Mouse (Mus musculus): Measurements from ENCODE around the gene Wdr1.
"Not testable (repeated sequence)": the region's sequence is repeated elsewhere in the genome, so short reads cannot be mapped to it uniquely, and the experiment has no call there.

Wdr1 gene

GRCm38 (mm10) chr5:38563121-38563520, at the start of gene Wdr1:
TSS of gene Wdr1 (minus strand) at chr5:38563221.
- no peak for DNase-seq

DNA sequence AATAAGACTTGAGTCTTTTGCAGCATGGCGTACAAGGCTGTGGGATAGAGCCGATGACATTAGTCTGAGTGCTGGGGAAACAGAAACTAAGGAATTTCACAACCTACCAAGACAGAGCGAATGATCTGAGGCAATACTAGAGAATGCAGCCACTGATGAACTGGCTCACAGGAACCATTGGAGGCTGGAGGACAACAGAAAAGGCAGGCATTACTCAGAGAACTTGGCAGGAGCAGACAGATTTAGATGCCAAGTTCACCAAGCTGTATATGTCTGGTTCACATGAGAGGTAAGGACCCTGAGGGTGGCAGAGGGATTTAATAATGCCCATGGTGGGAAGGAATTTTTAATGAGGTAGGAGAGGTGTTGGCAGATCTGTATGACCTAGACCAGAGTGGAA, 48.1 kb upstream of the Wdr1 start:
- DNase-seq, result no peak

DNA sequence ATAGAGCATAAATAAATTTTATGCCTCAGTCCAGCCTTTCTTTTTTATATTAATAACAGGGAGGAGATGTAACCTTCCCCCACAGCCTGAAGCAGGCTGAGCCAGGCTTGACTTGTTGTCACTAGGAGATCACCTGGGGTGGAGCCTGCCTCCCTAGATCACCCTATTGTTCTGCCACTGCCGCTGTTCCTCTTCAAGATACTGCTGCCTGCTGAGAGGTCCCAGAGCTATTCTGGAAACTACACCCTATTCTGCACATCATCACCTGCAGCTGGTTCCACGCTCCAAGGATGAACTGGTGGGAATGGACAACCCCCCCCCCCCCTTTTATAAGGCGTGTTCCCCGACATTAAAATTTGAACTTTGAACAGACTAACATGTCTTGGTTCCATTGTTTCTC, 45.2 kb upstream of the Wdr1 start:
- DNase-seq, result not testable (repeated sequence)

- no peak for DNase-seq
Observed at GRCm38 (mm10) chr5:38598647-38599304, 35.8 kb upstream of the Wdr1 start.

GRCm38 (mm10) chr5:38588924-38589323, 25.9 kb upstream of the Wdr1 start:
- DNase-seq, result no peak

- DNase-seq, result no peak
Observed at GRCm38 (mm10) chr5:38585450-38585849, 22.4 kb upstream of the Wdr1 start.

DNA sequence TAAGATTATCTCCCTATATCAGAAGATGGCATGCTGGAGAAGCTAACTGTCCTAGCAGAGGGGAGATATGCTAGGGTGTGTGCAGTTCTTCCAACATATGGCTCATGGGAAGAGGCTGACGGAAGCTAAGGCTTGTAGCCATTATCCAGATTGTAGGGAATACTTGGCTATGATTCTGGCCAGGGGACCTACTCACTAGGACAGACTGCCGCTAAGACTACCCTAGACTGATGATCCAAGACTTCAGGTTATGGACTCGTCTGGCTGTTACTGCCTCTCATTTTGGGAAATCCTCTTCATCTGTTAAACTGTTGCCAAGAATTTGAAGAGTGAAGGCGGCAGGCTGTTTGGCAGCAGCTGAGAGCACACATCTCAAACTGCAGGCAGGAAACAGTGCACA, 20.0 kb upstream of the Wdr1 start:
- DNase-seq, result no peak

GRCm38 (mm10) chr5:38580703-38581102, 17.7 kb upstream of the Wdr1 start:
- DNase-seq, result no peak

DNA sequence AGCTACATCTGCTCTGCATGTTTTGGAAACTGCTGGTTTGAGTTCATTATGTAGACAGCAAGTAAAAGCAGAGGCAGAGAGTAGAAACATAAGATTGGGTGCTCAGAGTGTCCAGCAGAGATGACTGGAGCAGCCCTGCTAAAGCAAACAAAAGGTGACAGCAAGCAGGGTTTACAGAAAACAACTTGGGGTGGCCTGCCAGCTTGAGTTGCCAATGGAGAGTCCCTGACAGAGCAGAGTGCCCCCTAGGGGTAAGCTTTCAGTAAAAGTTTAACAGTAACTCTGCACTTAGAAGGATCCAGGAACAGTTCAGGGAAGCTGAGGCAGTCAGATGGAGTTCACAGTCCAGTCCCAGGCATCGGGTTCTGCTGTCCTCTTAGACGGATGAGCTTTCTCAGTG, 7.9 kb upstream of the Wdr1 start:
- DNase-seq, result no peak

DNA sequence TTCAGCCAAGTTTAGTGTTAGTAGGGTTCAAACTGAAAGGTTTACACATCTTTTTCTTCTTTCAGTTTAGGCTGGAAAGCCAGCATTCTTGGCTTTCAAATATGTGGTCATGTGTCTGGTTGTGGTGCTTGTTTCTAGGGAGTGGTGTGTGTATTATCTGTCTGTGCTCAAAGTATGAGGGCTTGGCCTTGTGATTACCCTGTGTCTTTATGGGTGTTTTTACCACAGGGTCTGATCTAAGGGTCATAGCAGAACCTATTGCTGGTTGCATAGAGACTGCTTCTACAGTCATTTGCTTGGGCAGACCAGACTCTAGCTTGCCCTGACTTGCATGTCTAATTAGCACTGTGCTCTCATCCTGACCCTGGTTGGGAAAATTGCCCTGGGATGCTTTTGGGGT, 5.6 kb upstream of the Wdr1 start:
- DNase-seq, result no peak

DNA sequence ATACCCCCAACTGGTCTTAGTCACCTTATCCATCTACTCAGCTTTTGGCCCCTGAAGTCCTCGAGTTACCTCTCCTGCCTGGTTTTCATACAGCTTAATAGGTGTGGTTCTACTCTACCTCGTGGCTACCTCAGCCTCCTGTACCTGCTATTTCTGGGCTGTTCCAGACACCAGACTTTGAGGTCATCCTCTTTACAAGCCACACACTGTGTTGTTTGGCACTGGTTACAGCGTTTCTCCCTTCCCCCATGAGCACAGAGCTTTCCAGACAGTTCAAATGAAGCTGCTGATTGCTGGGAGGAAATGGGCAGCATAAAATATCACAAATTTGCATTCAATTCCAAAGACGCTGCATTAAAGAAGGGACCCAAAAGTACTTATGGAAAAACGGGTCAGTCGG, 1.8 kb upstream of the Wdr1 start:
- no peak for DNase-seq

GRCm38 (mm10) chr5:38561426-38562024, 1.5 kb downstream of the Wdr1 start:
- DNase-seq, result peak; percentile 98

DNA sequence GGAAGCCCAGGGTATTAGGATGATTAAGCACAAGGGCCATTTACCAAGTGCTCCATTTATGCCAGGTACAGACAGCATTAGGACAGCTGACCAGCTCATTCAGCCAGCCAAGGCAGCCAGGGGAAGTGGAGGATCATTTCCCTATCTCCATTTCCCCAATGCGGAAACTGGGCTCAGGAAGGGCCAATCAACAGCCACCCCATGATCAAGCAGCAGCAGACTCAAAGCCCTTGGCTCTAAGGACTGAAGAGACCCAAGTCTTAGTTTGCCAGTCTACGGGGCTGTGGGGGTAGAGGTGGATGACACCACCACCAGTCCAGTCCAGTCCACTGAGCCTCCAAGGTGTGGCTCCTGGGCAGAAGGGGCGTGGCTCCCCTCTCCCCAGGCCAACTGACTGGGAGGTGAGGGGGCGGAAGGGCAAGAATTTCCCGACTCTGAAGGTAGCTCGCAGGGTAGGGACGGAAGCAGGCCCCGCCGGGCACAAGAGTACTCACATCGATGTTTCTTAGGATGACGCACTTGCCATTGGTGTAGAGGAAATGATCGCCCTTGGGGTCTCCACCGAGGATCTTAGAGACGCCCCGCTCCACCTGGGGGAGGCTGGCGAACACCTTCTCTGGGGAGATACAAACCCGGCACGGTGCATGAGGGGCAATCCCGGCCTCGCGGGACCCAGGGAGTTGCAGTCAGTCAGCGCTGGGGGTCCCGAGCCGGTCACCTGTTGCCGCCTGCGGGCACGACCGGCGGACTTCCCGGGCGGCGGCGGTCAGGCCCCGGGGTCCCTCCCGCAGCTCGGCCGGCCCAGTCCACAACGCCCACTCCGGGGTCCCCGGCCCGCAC, 2.2 kb downstream of the Wdr1 start:
- DNase-seq, result peak; percentile 54

GRCm38 (mm10) chr5:38558831-38559230, 4.2 kb downstream of the Wdr1 start:
- no peak for DNase-seq

DNA sequence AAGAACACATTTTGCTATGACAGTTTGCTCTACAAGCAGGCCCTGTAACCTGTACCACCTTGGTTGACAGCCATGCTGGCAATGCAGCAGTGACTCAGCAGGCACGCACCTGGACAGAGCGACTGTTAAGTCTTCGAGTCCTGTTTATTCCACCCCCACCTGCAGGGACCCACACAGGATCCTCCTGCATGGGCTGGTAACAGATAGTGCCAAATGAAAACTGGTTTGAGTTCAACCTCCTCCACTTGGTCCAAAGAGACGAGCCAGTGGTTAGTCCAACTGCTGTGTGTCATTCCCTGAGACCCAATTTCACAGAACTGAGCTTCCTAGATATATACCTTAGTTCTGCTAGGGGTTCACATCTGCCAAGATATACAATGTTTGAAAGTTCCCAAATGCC, 5.2 kb downstream of the Wdr1 start:
- DNase-seq, result no peak

- no peak for DNase-seq
Observed at GRCm38 (mm10) chr5:38556406-38556805, 6.6 kb downstream of the Wdr1 start.

DNA sequence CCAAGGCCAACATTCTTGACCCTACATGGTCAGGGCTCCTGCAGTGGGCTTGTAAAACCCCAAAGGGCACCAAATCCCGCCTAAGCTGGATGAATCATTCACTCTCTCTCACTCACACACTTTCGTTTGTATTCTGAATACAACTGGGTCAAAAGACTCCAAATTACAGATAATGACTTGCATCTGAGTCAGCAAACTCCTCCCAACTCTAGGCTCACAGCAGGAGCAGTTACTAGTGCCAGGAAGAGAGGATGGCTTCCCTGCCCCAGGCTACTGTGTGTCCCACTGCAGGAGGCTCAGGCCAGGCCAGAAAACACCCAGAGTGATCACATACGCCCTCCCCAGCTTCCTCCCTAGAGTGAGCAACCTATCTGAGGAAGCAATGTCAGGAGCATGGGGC, 9.1 kb downstream of the Wdr1 start:
- DNase-seq, result no peak

DNA sequence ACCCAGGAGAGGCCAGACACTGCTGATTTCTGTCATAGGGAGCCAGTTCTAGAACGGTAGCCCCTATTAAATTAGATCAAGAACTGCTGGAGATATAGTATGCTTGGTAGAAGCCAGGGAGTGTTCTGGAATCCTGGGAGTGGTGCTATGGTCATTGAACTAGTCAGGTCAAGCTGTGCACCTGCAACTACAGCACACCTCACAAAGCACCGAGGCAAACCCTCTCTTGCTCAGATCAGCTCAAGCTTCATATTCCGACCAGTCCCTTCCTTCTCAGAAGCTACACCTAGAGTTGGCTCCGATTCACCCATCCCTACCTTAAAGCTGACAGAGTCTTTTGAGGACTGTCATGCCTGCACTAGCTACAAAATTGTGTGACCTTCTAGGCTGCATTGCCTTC, 9.5 kb downstream of the Wdr1 start:
- no peak for DNase-seq

DNA sequence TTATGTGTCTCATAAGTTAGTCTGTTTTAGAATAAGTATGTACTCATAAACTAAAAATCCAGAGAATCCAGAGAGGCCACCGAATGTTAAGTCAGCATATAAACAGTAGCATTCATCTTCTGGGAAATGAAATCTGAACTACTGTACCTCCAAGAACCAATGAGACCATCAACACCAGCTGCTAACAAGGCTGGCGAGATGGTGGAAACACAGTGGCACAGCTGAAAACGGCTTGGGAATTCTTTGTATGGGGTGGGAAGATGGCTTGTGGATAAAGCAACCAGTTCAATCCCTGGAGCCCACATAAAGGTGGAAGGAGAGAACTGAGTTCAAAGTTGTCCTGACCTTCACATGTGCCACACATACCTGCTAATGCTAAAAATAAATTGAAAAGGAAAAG, 10.4 kb downstream of the Wdr1 start:
- DNase-seq, result no peak

DNA sequence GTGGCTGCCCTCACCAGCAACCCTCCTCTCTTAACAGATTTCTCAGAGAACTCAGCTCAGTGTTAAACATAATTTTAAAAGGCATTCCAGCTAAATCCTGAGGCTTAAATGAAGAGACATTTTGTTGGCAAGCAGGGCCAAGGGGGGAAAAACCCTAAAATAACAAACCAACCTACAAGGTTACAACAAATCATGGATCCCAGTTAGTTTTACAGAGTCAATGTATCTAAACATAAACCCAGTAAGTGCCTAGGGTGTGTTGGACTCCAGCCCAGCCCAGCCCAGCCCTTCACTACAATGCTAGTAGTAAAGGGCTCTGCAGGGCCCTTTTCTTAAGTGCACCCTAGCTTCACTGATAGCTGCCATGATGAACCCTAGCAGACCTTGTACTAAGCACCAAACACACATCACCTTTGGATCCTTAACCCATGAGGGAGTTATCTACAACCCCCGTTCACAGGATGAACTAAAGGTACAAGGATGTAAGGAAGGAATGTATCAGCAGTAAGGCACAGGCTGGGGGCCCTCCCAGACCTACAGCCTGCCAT, 12.7 kb downstream of the Wdr1 start:
- DNase-seq, result no peak

DNA sequence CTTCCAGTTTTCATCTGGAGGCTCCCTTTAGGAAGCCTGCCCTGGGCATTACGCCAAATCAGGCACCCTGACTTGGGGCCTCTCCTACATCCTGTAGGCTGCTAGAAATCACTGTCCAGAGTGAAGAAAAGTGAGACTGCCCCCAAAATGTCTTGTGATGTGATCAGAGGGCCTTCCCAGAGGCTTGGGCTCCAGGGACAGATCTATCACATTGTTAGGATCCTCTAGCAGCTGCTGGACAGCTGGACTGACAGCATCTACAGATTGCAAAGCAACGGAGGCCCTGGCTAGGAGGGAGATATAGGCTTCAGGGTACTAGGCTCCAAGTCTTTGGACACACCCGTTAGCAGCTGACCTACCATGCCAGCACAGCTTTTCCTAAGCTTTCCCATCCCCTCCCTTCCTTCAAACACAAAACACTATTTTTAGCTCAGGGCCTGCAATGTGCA, 13.5 kb downstream of the Wdr1 start:
- no peak for DNase-seq

DNA sequence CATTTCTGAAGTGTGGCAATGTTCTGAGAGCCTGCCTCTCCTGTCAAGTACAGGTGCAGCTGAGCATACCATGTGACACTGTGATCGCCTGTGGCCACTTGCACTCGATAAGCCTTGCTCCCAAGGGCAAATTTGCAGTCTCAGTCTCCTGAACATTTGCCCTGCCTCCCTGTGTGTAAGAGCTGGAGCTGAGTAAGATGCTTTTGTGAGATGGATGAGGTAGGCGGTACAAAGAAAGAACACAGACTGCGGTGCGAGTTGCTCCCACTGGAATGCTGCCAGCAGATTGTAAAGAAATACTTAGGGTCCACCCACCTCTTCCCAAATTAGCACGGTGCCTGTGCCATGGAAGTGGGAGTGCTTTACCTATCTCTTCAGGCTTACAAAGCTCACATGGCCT, 15.6 kb downstream of the Wdr1 start:
- peak; percentile 85 for DNase-seq
